Mouse (Mus musculus) forebrain, postnatal 0 days (tissue): ENCODE data around the gene Tars2. TPM values are rescaled to one million over a fixed set of nuclear protein-coding genes. Genes with fewer than 3 reads are reported as not detected.

Experiments used
- ATAC-seq: fragments of 200-750 bp; cut with Nextera tagmentation; 2 replicates; pipeline ENCODE4 v1.8.0; 2017; ENCODE audit warnings: mild to moderate bottlenecking, moderate library complexity
- DNase-seq: peaks from one replicate; pipeline ENCODE4 v3.0.0-alpha.2; 2015
- H3K27ac ChIP-seq: fragments of 300-500 bp; sonication (generic); 2 replicates; pipeline ENCODE4 v1.5.1; 2014; ENCODE audit warnings: low read depth, mild to moderate bottlenecking, antibody characterized with exemption, low read length, moderate library complexity, mixed read lengths
- H3K27me3 ChIP-seq: fragments of 300-500 bp; sonication (generic); 2 replicates; pipeline ENCODE4 v1.6.1; 2014; ENCODE audit warnings: mild to moderate bottlenecking, low read length, mixed read lengths; ENCODE audit not compliant: insufficient read depth
- H3K36me3 ChIP-seq: fragments of 300-500 bp; sonication (generic); 2 replicates; pipeline ENCODE4 v1.6.1; 2014; ENCODE audit warnings: mild to moderate bottlenecking, moderate library complexity; ENCODE audit not compliant: insufficient read depth
- H3K4me1 ChIP-seq: fragments of 300-500 bp; sonication (generic); 2 replicates; pipeline ENCODE4 v1.6.1; 2014; ENCODE audit warnings: antibody characterized with exemption; ENCODE audit not compliant: insufficient read depth
- H3K4me2 ChIP-seq: fragments of 300-500 bp; sonication (generic); 2 replicates; pipeline ENCODE4 v1.6.1; 2014; ENCODE audit warnings: low read depth, mild to moderate bottlenecking, moderate library complexity
- H3K4me3 ChIP-seq: fragments of 300-500 bp; sonication (generic); 2 replicates; pipeline ENCODE4 v1.5.1; 2014; ENCODE audit warnings: low read depth, low read length, mixed read lengths
- H3K9ac ChIP-seq: fragments of 300-500 bp; sonication (generic); 2 replicates; pipeline ENCODE4 v1.6.1; 2014; ENCODE audit warnings: mild to moderate bottlenecking
- H3K9me3 ChIP-seq: fragments of 300-500 bp; sonication (generic); 2 replicates; pipeline ENCODE4 v1.6.1; 2016; ENCODE audit warnings: low read length
- CTCF ChIP-seq: sonication (generic); IDR thresholded peaks from 2 replicates; pipeline ENCODE4 v1.5.1; 2016; ENCODE audit warnings: antibody characterized with exemption, control low read depth, low read depth
- WGBS: fragments of 180-500 bp; shearing (Covaris S2); extraction: QIAGEN DNeasy Blood & Tissue Kit; methylation state at CpG from one replicate; pipeline ENCODE4 v1.1.7; 2014; 5-methylcytosine and 5-hydroxymethylcytosine counted together
- polyA plus RNA-seq: library from polyadenylated mRNA; unstranded; fragments of >200 nt; fragmentation: Nextera tagmentation; extraction: Ambion mirVana; gene quantifications from 2 replicates; pipeline ENCODE4 v1.2.1, GENCODE M21; 2015
- total RNA-seq: library from RNA; depleted of rRNA; stranded (reverse); fragments of >200 nt; gene quantifications from 2 replicates; pipeline ENCODE4 v1.2.3, GENCODE M21; 2014

The Tars2 gene
- total and polyA plus RNA-seq, 2 experiments from 2014 or later = 41.2 to 52.6 TPM

- peaks cover 4% of the 10 kb centered on the region for H3K36me3 ChIP-seq
- no peaks in the 10 kb centered on the region for H3K4me1 ChIP-seq
- no peaks in the 10 kb centered on the region for H3K27me3 ChIP-seq
- TF ChIP-seq CTCF = no peak
- ATAC-seq (no peak), DNase-seq (no peak)
- H3K9me3 ChIP-seq = no peaks in the 10 kb centered on the region
- WGBS = 60% methylated on average over 9 of the region's 9 CpGs
- no peak overlapping the region for H3K4me3 ChIP-seq
- H3K9ac ChIP-seq = no peak overlapping the region
- H3K27ac ChIP-seq = no peak overlapping the region
- H3K4me2 ChIP-seq = no peak overlapping the region
Measured at GRCm38 (mm10) chr3:95758467-95759218, 1.4 kb downstream of the Tars2 start.

GRCm38 (mm10) chr3:95756808-95757207, 3.2 kb downstream of the Tars2 start:
- DNase-seq (no peak), ATAC-seq (no peak)
- WGBS = 90% methylated on average over 2 of the region's 2 CpGs
- Histone ChIP-seq H3K4me3 (no peak overlapping the region), H3K27me3 (no peaks in the 10 kb centered on the region), H3K27ac (no peak overlapping the region), H3K4me1 (no peaks in the 10 kb centered on the region), H3K9me3 (no peaks in the 10 kb centered on the region), H3K36me3 (peaks cover 8% of the 10 kb centered on the region), H3K4me2 (no peak overlapping the region), H3K9ac (no peak overlapping the region)
- TF ChIP-seq CTCF = no peak

- no peaks in the 10 kb centered on the region for H3K27me3 ChIP-seq
- H3K4me3 ChIP-seq = peak overlapping the region; percentile 61
- peak overlapping the region; percentile 71 for H3K27ac ChIP-seq
- no peaks in the 10 kb centered on the region for H3K4me1 ChIP-seq
- no peak for TF ChIP-seq CTCF
- H3K9ac ChIP-seq = peak overlapping the region; percentile 71
- peak overlapping the region; percentile 83 for H3K4me2 ChIP-seq
- DNase-seq (peak; percentile 94), ATAC-seq (peak; percentile 100)
- WGBS = 2% methylated on average over 30 of the region's 30 CpGs
- H3K9me3 ChIP-seq = no peaks in the 10 kb centered on the region
- H3K36me3 ChIP-seq = peaks cover 29% of the 10 kb centered on the region
Measured at GRCm38 (mm10) chr3:95754345-95755206, 5.4 kb downstream of the Tars2 start.

DNA sequence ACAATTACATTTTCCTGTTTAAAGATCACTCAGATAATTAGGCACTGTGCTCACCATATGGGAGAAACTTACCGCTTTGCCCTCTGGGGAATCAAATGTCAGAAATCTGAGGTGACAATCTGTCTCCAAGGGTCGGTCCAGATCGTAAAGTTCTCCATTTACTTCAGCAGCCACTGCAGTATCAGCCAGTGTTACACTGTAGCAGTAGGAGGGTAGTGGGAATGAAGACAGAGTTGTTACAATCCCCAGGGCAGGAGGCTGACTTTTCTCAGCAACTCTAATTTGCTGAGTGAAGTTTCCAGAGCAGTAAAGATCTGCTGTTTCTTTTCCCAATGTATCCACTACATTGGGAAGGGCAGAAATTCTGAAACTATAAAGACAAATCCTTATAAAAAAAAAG, 7.1 kb downstream of the Tars2 start:
- 83% methylated on average over 3 of the region's 3 CpGs for WGBS
- H3K27me3 ChIP-seq = no peaks in the 10 kb centered on the region
- H3K4me1 ChIP-seq = no peaks in the 10 kb centered on the region
- no peak for ATAC-seq
- no peak for TF ChIP-seq CTCF
- H3K4me2 ChIP-seq = no peak overlapping the region
- no peak overlapping the region for H3K27ac ChIP-seq
- peaks cover 45% of the 10 kb centered on the region for H3K36me3 ChIP-seq
- no peak overlapping the region for H3K4me3 ChIP-seq
- no peaks in the 10 kb centered on the region for H3K9me3 ChIP-seq
- DNase-seq = no peak
- no peak overlapping the region for H3K9ac ChIP-seq

DNA sequence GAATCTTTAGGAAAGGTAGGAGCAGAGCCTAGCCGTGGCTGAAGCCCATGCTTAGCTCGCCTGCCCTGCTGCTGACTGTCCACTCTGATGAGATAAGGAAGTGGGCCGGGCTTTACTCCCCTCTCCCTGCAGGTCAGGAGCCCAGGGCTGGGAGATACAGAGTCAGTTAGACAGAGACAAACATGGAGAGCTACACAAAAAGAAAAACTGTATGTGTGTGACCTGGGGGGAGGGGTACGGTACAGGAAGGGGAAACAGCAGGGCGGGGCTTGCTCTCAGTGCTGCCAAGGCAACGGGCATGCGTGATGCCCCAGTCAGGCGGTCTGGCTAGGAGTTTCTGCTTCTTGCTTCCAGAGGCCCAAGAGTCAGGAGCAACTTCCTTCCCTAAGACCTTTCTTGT, 19.6 kb downstream of the Tars2 start:
- H3K9me3 ChIP-seq = no peaks in the 10 kb centered on the region
- ATAC-seq = no peak
- no peak overlapping the region for H3K9ac ChIP-seq
- DNase-seq = no peak
- H3K4me1 ChIP-seq = no peaks in the 10 kb centered on the region
- no peak overlapping the region for H3K4me2 ChIP-seq
- TF ChIP-seq CTCF = no peak
- H3K36me3 ChIP-seq = peaks cover 78% of the 10 kb centered on the region
- WGBS = 81% methylated on average over 8 of the region's 8 CpGs
- H3K4me3 ChIP-seq = no peak overlapping the region
- H3K27ac ChIP-seq = no peak overlapping the region
- no peaks in the 10 kb centered on the region for H3K27me3 ChIP-seq

DNA sequence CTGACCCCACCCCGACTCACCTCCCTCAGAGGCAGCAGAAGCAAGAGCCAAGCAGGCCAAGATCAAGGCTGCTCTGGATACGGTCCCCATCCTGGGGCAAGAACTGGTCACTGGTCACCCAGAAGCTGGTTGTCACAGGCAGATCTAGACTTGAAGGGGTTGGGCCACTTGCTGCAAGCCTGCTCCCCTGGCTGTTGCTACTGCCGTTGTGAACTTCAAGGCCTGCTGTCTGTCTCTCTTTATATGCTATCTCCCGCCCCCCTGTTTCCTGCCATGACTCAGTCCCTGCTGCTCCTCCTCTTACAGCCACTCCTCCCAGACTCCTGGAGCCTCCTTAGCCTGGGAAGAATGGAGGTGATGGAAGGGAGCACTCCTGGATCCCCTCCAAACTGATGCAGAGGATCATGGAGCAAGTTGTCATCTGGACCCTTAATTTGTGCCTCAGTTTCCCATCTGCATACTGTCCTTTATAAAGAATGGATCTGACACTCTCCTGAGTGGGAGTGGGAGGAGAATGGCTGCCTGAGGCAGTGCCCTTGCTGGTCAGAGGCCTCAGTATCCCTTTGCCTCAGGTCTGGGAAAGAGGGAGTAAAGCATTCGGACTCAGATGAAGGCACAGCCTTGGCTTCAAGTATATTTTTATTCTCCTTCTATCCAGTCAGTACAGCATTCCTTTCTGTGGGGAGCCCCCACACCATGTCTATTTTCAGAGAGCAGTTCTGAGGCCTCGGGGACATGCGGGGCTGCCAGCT, 20.5 kb downstream of the Tars2 start, which contains the start of gene Ecm1:
Gene Ecm1 (minus strand): TSS at position 217 of the 752 bp plus-strand sequence.
- no peak for DNase-seq
- no peak within 1 kb of the TSS for H3K4me3 ChIP-seq
- H3K4me1 ChIP-seq = no peaks in the 10 kb centered on the region
- H3K9me3 ChIP-seq = no peaks in the 10 kb centered on the region
- H3K9ac ChIP-seq = no peak within 1 kb of the TSS
- H3K4me2 ChIP-seq = no peak within 1 kb of the TSS
- no peaks in the 10 kb centered on the region for H3K27me3 ChIP-seq
- no peak for TF ChIP-seq CTCF
- H3K27ac ChIP-seq = no peak within 1 kb of the TSS
- ATAC-seq = no peak
- H3K36me3 ChIP-seq = peaks cover 74% of the 10 kb centered on the region
- WGBS = 85% methylated on average over 7 of the region's 7 CpGs
